Mouse (Mus musculus): ENCODE data around the gene Atg5.

- no peak for TF ChIP-seq POLR2A (IDR thresholded peaks at IDR 0.05; ENCODE audit: extremely low read depth, insufficient read depth, low read length)
- TF ChIP-seq CTCF (IDR thresholded peaks at IDR 0.05; ENCODE audit: extremely low read depth, insufficient read depth, low read length) = no peak
Measured at GRCm38 (mm10) chr10:44385227-44385626, 117.1 kb downstream of the Atg5 start.
